9 mouse cellular contexts compared by ENCODE assay signal in the genomic region with DNA sequence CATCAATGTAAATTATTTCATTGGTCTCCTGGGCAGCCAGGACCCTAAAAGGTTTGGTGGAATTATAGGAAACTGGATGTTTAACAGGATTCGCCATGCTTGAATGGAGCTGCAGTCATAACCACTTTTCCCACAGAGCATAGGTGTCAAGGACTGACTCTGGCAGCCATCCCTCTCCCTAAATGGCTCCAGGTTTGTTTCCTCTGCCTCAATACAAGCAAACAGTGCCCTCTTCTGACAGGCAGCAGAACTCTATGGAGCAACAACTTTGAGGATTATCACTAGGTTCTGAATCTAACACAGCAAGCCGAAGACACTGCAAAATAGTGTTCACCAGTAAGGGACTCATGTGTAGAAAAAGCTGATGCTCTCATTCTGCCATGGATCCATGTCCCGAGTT.
DNase-seq lines count a peak whose midpoint lies in the region; ATAC-seq lines count a peak whose summit lies in the region.
"Had no signal": no experiment of that assay in that cellular context is flagged by ENCODE, and none has a peak within 500 bp of the region (broad histone marks: within the 10 kb centered on the region; RNA-seq: fewer than 3 reads in every experiment).

No protein-coding gene starts in this region.

- no peaks in the 10 kb centered on the region for H3K9me3 ChIP-seq in hindbrain, embryonic 11.5 days (ENCODE audit: control insufficient read depth, low read length)
- H3K9me3 ChIP-seq in midbrain, embryonic 13.5 days: no peaks in the 10 kb centered on the region
- H3K9me3 ChIP-seq: stomach, embryonic 15.5 days had no signal

- no peaks in the 10 kb centered on the region for H3K4me1 ChIP-seq in hindbrain, embryonic 11.5 days (replicated peaks; ENCODE audit: control insufficient read depth, insufficient read depth, low read length)
- H3K4me1 ChIP-seq in midbrain, embryonic 13.5 days (replicated peaks): no peaks in the 10 kb centered on the region
- H3K4me1 ChIP-seq: stomach, embryonic 15.5 days had no signal

- intact Hi-C loops in heart, postnatal 25 days (cut with DNase I): loop anchor here (1.0 to 5.0 kb wide), 2 partner anchors 287 to 338 kb away; partner anchors contain the start of gene Il15

- no peak overlapping the region for H3K4me3 ChIP-seq in hindbrain, embryonic 11.5 days (ENCODE audit: low read depth, low read length)
- H3K4me3 ChIP-seq in midbrain, embryonic 13.5 days (replicated peaks): no peak overlapping the region
- H3K4me3 ChIP-seq: stomach, embryonic 15.5 days had no signal

- no peaks in the 10 kb centered on the region for H3K27me3 ChIP-seq in hindbrain, embryonic 11.5 days (ENCODE audit: control insufficient read depth, insufficient read depth, low read length)
- H3K27me3 ChIP-seq in midbrain, embryonic 13.5 days: no peaks in the 10 kb centered on the region
- H3K27me3 ChIP-seq: stomach, embryonic 15.5 days had no signal

- DNase-seq in heart, adult 18-20 months: peak; percentile 53 to 74
- DNase-seq in heart, postnatal 25 days (ENCODE audit: low spot score): no peak
- peak; percentile 82 for DNase-seq in adipocyte (ENCODE audit: low spot score)
- peak; percentile 61 for DNase-seq in embryo, embryonic 11 days
- DNase-seq in hindbrain, embryonic 11.5 days (ENCODE audit: low spot score): peak; percentile 29
- peak; percentile 11 to 39 for DNase-seq in layer of hippocampus, postnatal 14 days (ENCODE audit: low spot score in 2 of 2)
- no peak for DNase-seq in natural killer cell, adult 2 months (ENCODE audit: low spot score in 2 of 2)

- ATAC-seq in hindbrain, embryonic 11.5 days (ENCODE audit: low FRiP score): 0 out of 2 replicates have a peak, but pooled peaks have one; percentile 53
- ATAC-seq in midbrain, embryonic 13.5 days: peak; percentile 48; the same call in 1 of the 2 replicates

- H3K36me3 ChIP-seq in hindbrain, embryonic 11.5 days (ENCODE audit: control insufficient read depth, insufficient read depth, low read length): no peaks in the 10 kb centered on the region
- no peaks in the 10 kb centered on the region for H3K36me3 ChIP-seq in midbrain, embryonic 13.5 days
- H3K36me3 ChIP-seq: stomach, embryonic 15.5 days had no signal

- H3K4me2 ChIP-seq in hindbrain, embryonic 11.5 days (replicated peaks; ENCODE audit: low read depth, low read length): no peak overlapping the region
- no peak overlapping the region for H3K4me2 ChIP-seq in midbrain, embryonic 13.5 days (replicated peaks)
- H3K4me2 ChIP-seq: stomach, embryonic 15.5 days had no signal

- WGBS in hindbrain, embryonic 11.5 days: 60% methylated on average over 3 of the region's 3 CpGs
- WGBS in midbrain, embryonic 13.5 days: 63% methylated on average over 3 of the region's 3 CpGs

- no peak overlapping the region for H3K9ac ChIP-seq in hindbrain, embryonic 11.5 days (ENCODE audit: low read depth, low read length)
- no peak overlapping the region for H3K9ac ChIP-seq in midbrain, embryonic 13.5 days (replicated peaks)
- H3K9ac ChIP-seq: stomach, embryonic 15.5 days had no signal

- H3K27ac ChIP-seq in hindbrain, embryonic 11.5 days (ENCODE audit: low read depth, low read length): no peak overlapping the region
- H3K27ac ChIP-seq in midbrain, embryonic 13.5 days: no peak overlapping the region
- H3K27ac ChIP-seq: stomach, embryonic 15.5 days had no signal

Comparison
In these comparisons a context has a peak if more than half of its experiments do, and no peak if none do; other contexts are left out.
1. DNase-seq: peak in heart, adult 18-20 months (2 of 2), adipocyte (single experiment), embryo, embryonic 11 days (single experiment), hindbrain, embryonic 11.5 days (single experiment) and layer of hippocampus, postnatal 14 days (2 of 2); none in heart, postnatal 25 days (single experiment) and natural killer cell, adult 2 months (0 of 2).